In genomic region chr5:50990822-50991537, GRCm38 (mm10) we compare ENCODE assay signal across 22 mouse cellular contexts.
DNase-seq lines count a peak whose midpoint lies in the region; ATAC-seq lines count a peak whose summit lies in the region.
"Had no signal": no experiment of that assay in that cellular context is flagged by ENCODE, and none has a peak within 500 bp of the region (broad histone marks: within the 10 kb centered on the region; RNA-seq: fewer than 3 reads in every experiment).

No protein-coding gene starts in this region.

- peak; percentile 64; the same call in 1 of the 2 replicates for ATAC-seq in frontal cortex, adult (ENCODE audit: low TSS enrichment)
- no peak for ATAC-seq in midbrain, embryonic 13.5 days
- ATAC-seq in megakaryocyte, adult 5-6 weeks (ENCODE audit: poor library complexity, severe bottlenecking): no peak
- ATAC-seq: CD4-positive, CD25-positive, alpha-beta regulatory T cell, adult 4 months; forebrain, embryonic 14.5 days; intestine, embryonic 16.5 days had no signal

- no peak overlapping the region for H3K4me2 ChIP-seq in midbrain, embryonic 13.5 days (replicated peaks)
- H3K4me2 ChIP-seq: embryonic facial prominence, embryonic 15.5 days; heart, embryonic 11.5 days; heart, embryonic 15.5 days; hindbrain, embryonic 15.5 days had no signal

- 94% methylated on average over 2 of the region's 2 CpGs for WGBS in midbrain, embryonic 13.5 days

- no peak overlapping the region for H3K27ac ChIP-seq in midbrain, embryonic 13.5 days
- H3K27ac ChIP-seq: embryonic facial prominence, embryonic 15.5 days; forebrain, embryonic 10.5 days; heart, adult 2 months; heart, embryonic 15.5 days; hindbrain, embryonic 15.5 days had no signal

- no peaks in the 10 kb centered on the region for H3K9me3 ChIP-seq in midbrain, embryonic 13.5 days
- H3K9me3 ChIP-seq: embryonic facial prominence, embryonic 15.5 days; forebrain, embryonic 10.5 days; heart, embryonic 15.5 days; hindbrain, embryonic 15.5 days had no signal

- no peaks in the 10 kb centered on the region for H3K4me1 ChIP-seq in midbrain, embryonic 13.5 days (replicated peaks)
- H3K4me1 ChIP-seq: embryonic facial prominence, embryonic 15.5 days; forebrain, embryonic 10.5 days; heart, embryonic 15.5 days; hindbrain, embryonic 15.5 days had no signal

- H3K9ac ChIP-seq in midbrain, embryonic 13.5 days (replicated peaks): no peak overlapping the region
- H3K9ac ChIP-seq: embryonic facial prominence, embryonic 15.5 days; heart, embryonic 15.5 days; hindbrain, embryonic 15.5 days had no signal

- no peaks in the 10 kb centered on the region for H3K27me3 ChIP-seq in midbrain, embryonic 13.5 days
- H3K27me3 ChIP-seq: embryonic facial prominence, embryonic 15.5 days; heart, embryonic 15.5 days; hindbrain, embryonic 15.5 days had no signal

- no peak overlapping the region for H3K4me3 ChIP-seq in midbrain, embryonic 13.5 days (replicated peaks)
- H3K4me3 ChIP-seq: embryonic facial prominence, embryonic 15.5 days; erythroblast, embryonic 14.5 days; forebrain, embryonic 10.5 days; heart, adult 2 months; heart, embryonic 15.5 days; hindbrain, embryonic 15.5 days had no signal

- DNase-seq in frontal cortex, postnatal 36 days (ENCODE audit: low spot score in 2 of 2): no peak
- DNase-seq in 416B (ENCODE audit: low read depth) (peak; percentile 8), NIH3T3 (ENCODE audit: low read depth) (peak; percentile 39)
- peak; percentile 2 for DNase-seq in telencephalon, adult 2 months (ENCODE audit: low read depth, low spot score)
- DNase-seq: adrenal gland, postnatal 14 days; cerebellum, adult 2 months; cerebellum, postnatal 10 days; gastrocnemius, postnatal 14 days; heart, adult 2 months; heart, postnatal 14 days had no signal

- H3K36me3 ChIP-seq in midbrain, embryonic 13.5 days: no peaks in the 10 kb centered on the region
- H3K36me3 ChIP-seq: embryonic facial prominence, embryonic 15.5 days; forebrain, embryonic 10.5 days; heart, embryonic 15.5 days; hindbrain, embryonic 15.5 days had no signal

Comparison
In these comparisons a context has a peak if more than half of its experiments do, and no peak if none do; other contexts are left out.
1. DNase-seq: peak in 416B (single experiment), NIH3T3 (single experiment) and telencephalon, adult 2 months (single experiment); none in frontal cortex, postnatal 36 days (0 of 2).